Mouse (Mus musculus) heart, embryonic 15.5 days (tissue): ENCODE measurements at regions not wholly inside any gene's neighbourhood (a gene's known extent, or its start where the extent isn't known, plus 50 kb on each side); places are given as distances from the start of the nearest gene placed in this dataset.

Experiments
- ATAC-seq: fragments of 200-750 bp; cut with Nextera tagmentation; replicated peaks from 2 replicates; pipeline ENCODE4 v1.8.0; 2017; ENCODE audit warnings: low read depth, moderate TSS enrichment; ENCODE audit not compliant: insufficient number of reproducible peaks, insufficient read depth, low FRiP score
- H3K27ac ChIP-seq: fragments of 300-500 bp; sonication (generic); 2 replicates; pipeline ENCODE4 v1.5.1; 2015; ENCODE audit warnings: mild to moderate bottlenecking, inconsistent platforms
- H3K27me3 ChIP-seq: fragments of 300-500 bp; sonication (generic); 2 replicates; pipeline ENCODE4 v1.6.1; 2015; ENCODE audit warnings: inconsistent platforms
- H3K36me3 ChIP-seq: fragments of 300-500 bp; sonication (generic); 2 replicates; pipeline ENCODE4 v1.6.1; 2015; ENCODE audit warnings: mild to moderate bottlenecking, inconsistent platforms
- H3K4me1 ChIP-seq: fragments of 300-500 bp; sonication (generic); replicated peaks from 2 replicates; pipeline ENCODE4 v1.6.1; 2015; ENCODE audit warnings: inconsistent platforms
- H3K4me2 ChIP-seq: fragments of 300-500 bp; sonication (generic); 2 replicates; pipeline ENCODE4 v1.6.1; 2015; ENCODE audit warnings: inconsistent platforms, mild to moderate bottlenecking, moderate library complexity
- H3K4me3 ChIP-seq: fragments of 300-500 bp; sonication (generic); 2 replicates; pipeline ENCODE4 v1.5.1; 2015; ENCODE audit warnings: mild to moderate bottlenecking, inconsistent platforms
- H3K9ac ChIP-seq: fragments of 300-500 bp; sonication (generic); 2 replicates; pipeline ENCODE4 v1.6.1; 2015; ENCODE audit warnings: mild to moderate bottlenecking, inconsistent platforms
- H3K9me3 ChIP-seq: fragments of 300-500 bp; sonication (generic); replicated peaks from 2 replicates; pipeline ENCODE4 v1.6.1; 2016; ENCODE audit warnings: inconsistent platforms
- WGBS: fragments of 180-500 bp; shearing (Covaris S2); methylation state at CpG from one replicate; pipeline ENCODE4 v1.1.7; 2015; ENCODE audit warnings: mixed read lengths; 5-methylcytosine and 5-hydroxymethylcytosine counted together

GRCm38 (mm10) chr5:107054900-107055452 is 90.9 kb downstream of the Cdc7 start:
- Histone ChIP-seq H3K4me1 (peaks cover 60% of the 10 kb centered on the region), H3K9ac (no peak overlapping the region), H3K27me3 (no peaks in the 10 kb centered on the region), H3K4me3 (no peak overlapping the region), H3K4me2 (peak overlapping the region; percentile 5; the same call in 1 of the 2 replicates), H3K27ac (peak overlapping the region; percentile 75), H3K36me3 (no peaks in the 10 kb centered on the region), H3K9me3 (no peaks in the 10 kb centered on the region)
- WGBS: 19% methylated on average over 6 of the region's 6 CpGs
- no peak; the same call in 1 of the 2 replicates for ATAC-seq

GRCm38 (mm10) chr5:107055455-107055854 is 91.3 kb downstream of the Cdc7 start:
- peaks cover 58% of the 10 kb centered on the region for H3K4me1 ChIP-seq
- H3K4me2 ChIP-seq: peak overlapping the region; percentile 5; the same call in 1 of the 2 replicates
- ATAC-seq: peak; percentile 47; the same call in 1 of the 2 replicates
- H3K9ac ChIP-seq: no peak overlapping the region
- WGBS: 25% methylated on average over 3 of the region's 3 CpGs
- no peaks in the 10 kb centered on the region for H3K27me3 ChIP-seq
- H3K4me3 ChIP-seq: 0 out of 2 replicates have a peak overlapping the region, but pooled peaks have one; percentile 2
- H3K9me3 ChIP-seq: no peaks in the 10 kb centered on the region
- H3K27ac ChIP-seq: peak overlapping the region; percentile 75
- no peaks in the 10 kb centered on the region for H3K36me3 ChIP-seq
